Mouse (Mus musculus) adrenal gland, postnatal 25 days (tissue): ENCODE results near the gene Gm13083. TPM values are rescaled to one million over a fixed set of nuclear protein-coding genes. Genes with fewer than 3 reads are reported as not detected.
"Not testable (repeated sequence)": the region's sequence is repeated elsewhere in the genome, so short reads cannot be mapped to it uniquely, and the experiment has no call there.

Experiments used
- DNase-seq: peaks from one replicate; pipeline ENCODE4 v3.0.0; 2021; ENCODE audit warnings: mixed read lengths
- long read RNA-seq: library from polyadenylated mRNA; stranded (forward); transcript quantifications from one replicate; pipeline ENCODE4 v2.0.0, GENCODE M21; 2021
- total RNA-seq: library from RNA; stranded (reverse); gene quantifications from 2 replicates; pipeline ENCODE4 v1.2.3, GENCODE M21; 2021

Gene Gm13083
- total RNA-seq: not detected in 2 replicates
- long read RNA-seq: 0 reads

DNA sequence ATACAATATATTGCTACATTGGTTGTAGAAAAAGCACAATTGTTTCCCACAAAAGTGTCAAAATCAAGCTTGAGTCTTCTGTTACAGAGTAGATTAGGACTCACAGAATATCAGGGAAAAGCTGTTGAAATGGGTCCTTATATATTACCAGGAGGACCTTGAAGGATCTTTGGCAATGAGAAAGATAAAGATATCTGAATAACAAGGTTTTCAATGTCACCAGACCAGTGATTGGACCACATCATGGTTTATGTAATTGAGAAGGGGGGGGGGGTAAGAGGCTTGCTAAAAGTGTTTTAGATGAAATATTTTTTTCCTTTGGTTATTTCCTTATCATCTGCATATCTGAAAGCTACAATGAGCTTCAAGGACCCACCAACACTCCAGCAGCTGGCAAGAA lies at the start of gene Gm13083:
Gene Gm13083 (plus strand): TSS at position 301 of the 400 bp plus-strand sequence.
- DNase-seq: not testable (repeated sequence)

DNA sequence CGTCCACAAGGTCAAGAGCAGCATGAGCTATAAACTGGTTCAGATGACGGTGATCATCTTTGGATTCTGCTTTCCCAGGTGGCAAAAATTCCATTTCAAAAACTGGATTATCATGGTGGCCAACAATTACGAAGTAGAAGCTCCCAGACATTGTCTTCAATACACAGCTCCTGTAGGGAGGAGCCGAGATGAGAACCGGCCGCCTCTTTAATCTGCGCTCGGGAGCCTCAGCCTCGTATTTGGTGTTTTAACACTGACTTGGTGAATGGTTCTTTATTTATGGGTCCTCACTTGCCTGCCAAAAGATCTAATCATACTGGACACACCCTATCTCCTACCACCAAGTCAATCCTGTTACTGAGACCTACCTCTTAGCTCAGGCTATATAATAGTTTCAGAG lies 2.9 kb upstream of the Gm13083 start:
- not testable (repeated sequence) for DNase-seq

DNA sequence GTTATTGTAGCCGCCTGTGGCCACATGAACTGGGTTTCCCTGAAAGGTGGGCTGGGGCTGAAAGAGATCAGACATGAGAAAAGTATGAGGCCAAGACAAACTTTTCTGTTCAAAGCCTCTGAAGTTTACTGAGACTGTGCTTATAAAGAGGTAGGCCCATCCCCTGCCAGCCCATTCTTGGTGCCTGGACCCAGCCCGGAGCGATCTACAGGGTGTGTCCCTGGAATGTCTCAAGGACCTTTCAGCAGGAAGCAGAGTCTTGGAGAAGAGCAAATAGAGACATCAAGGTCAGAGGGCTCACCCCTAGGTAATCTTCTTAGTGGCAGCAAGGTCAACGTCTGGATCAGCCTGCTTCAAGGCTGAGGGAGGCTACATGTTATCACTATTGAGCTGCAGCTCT lies 3.3 kb downstream of the Gm13083 start:
- DNase-seq: not testable (repeated sequence)

GRCm38 (mm10) chr4:143657146-143657545 lies 42.3 kb downstream of the Gm13083 start, which contains the start of gene Gm13088:
Gm13088 (minus strand) TSS chr4:143657246.
- DNase-seq: not testable (repeated sequence)

Other genes with a start within 250 kb of the Gm13083 start
- gene Pramel1, start 220.6 kb upstream of the Gm13083 start, total RNA-seq: not detected in 2 replicates
- gene Pramef8, start 202.6 kb upstream of the Gm13083 start, total RNA-seq: 11.6 and 13.0 TPM in 2 replicates
- gene Oog4, start 164.7 kb upstream of the Gm13083 start, total RNA-seq: not detected in 2 replicates
- gene Gm13043, start 103.7 kb upstream of the Gm13083 start, total RNA-seq: not detected in 2 replicates
- gene Gm13040, start 79.0 kb upstream of the Gm13083 start, total RNA-seq: not detected in 2 replicates
- gene BC080695, start 63.3 kb upstream of the Gm13083 start, total RNA-seq: not detected in 2 replicates
- not detected in 2 replicates for gene Gm13057, start 63.3 kb upstream of the Gm13083 start, total RNA-seq
- gene Gm13088, start 42.2 kb downstream of the Gm13083 start, total RNA-seq: not detected in 2 replicates
- not detected in 2 replicates for gene Gm13089, start 87.7 kb downstream of the Gm13083 start, total RNA-seq
- gene Gm13078, start 104.5 kb downstream of the Gm13083 start, total RNA-seq: not detected in 2 replicates
- not detected in 2 replicates for gene Gm13023, start 174.3 kb downstream of the Gm13083 start, total RNA-seq
- not detected in 2 replicates for gene Gm13084, start 201.1 kb downstream of the Gm13083 start, total RNA-seq
- gene Gm13103, start 231.5 kb downstream of the Gm13083 start, total RNA-seq: not detected in 2 replicates